Comparison of ENCODE assay signal across 9 mouse cellular contexts in the genomic region with DNA sequence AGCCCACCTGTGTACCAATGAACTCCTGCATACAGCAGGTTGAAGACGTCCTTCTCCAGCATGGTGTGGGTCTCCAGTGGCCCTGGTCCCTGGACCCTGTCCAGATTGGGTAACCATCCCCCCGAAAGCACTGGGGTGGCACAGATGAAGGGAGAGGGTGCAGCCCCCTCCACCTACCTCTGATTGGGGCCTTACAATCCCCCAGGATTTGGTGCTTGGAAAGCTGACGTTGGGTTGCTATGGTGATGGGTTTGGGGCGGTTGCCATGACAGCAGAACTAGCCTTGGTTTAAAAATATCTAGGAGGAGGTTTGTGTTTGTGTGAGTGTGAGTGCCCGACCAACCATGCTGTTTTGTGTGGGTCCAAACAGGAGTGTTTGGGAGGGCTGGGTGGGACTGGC. TPM values are rescaled to one million over a fixed set of nuclear protein-coding genes. Genes with fewer than 3 reads are reported as not detected.
DNase-seq lines count a peak whose midpoint lies in the region; ATAC-seq lines count a peak whose summit lies in the region.
"Had no signal": no experiment of that assay in that cellular context is flagged by ENCODE, and none has a peak within 500 bp of the region (broad histone marks: within the 10 kb centered on the region; RNA-seq: fewer than 3 reads in every experiment).

No protein-coding gene starts in this region.

- DNase-seq in cerebellum, adult 9-10 months: peak; percentile 58
- DNase-seq in cerebellum, postnatal 36 days: no peak
- peak; percentile 79 for DNase-seq in hindbrain, embryonic 14.5 days (ENCODE audit: low spot score)
- peak; percentile 41 for DNase-seq in mesoderm, embryonic 11.5 days (ENCODE audit: low read depth, low spot score)
- peak; percentile 88 for DNase-seq in right cerebral cortex, postnatal 25 days
- no peak for DNase-seq in lung, postnatal 25 days (ENCODE audit: low spot score)
- DNase-seq in kidney, postnatal 14 days: no peak

- H3K9me3 ChIP-seq in hindbrain, embryonic 14.5 days (ENCODE audit: control insufficient read depth, low read length): no peaks in the 10 kb centered on the region

- H3K36me3 ChIP-seq in hindbrain, embryonic 14.5 days (replicated peaks; ENCODE audit: control insufficient read depth, insufficient read depth): no peaks in the 10 kb centered on the region

- peaks cover 47% of the 10 kb centered on the region for H3K4me1 ChIP-seq in hindbrain, embryonic 14.5 days (replicated peaks; ENCODE audit: control insufficient read depth, insufficient read depth, low read length)

- WGBS in hindbrain, embryonic 14.5 days: 8% methylated on average over 5 of the region's 5 CpGs

- 0 out of 2 replicates have a peak, but pooled peaks have one; percentile 7 for ATAC-seq in hindbrain, embryonic 14.5 days (ENCODE audit: low FRiP score)
- no peak for ATAC-seq in megakaryocyte progenitor cell, adult 5-6 weeks (replicated peaks; ENCODE audit: poor library complexity)

- no peak overlapping the region for H3K4me3 ChIP-seq in hindbrain, embryonic 14.5 days (replicated peaks; ENCODE audit: low read length)
- H3K4me3 ChIP-seq: myocyte had no signal

- peak overlapping the region; percentile 97 for H3K27ac ChIP-seq in hindbrain, embryonic 14.5 days

- peak overlapping the region; percentile 61 for H3K4me2 ChIP-seq in hindbrain, embryonic 14.5 days (replicated peaks)

- no peaks in the 10 kb centered on the region for H3K27me3 ChIP-seq in hindbrain, embryonic 14.5 days (ENCODE audit: control insufficient read depth, insufficient read depth, low read length)

- no peak overlapping the region for H3K9ac ChIP-seq in hindbrain, embryonic 14.5 days

RNA-seq across cellular contexts. Expression of gene Nova2, which starts 2.9 kb away (rescaled TPM):
- 15.4 and 16.3 TPM in 2 replicates for polyA plus RNA-seq in hindbrain, embryonic 14.5 days (2014; fragmentation: Nextera tagmentation; extraction: Ambion mirVana)
- total RNA-seq in megakaryocyte progenitor cell, adult 5-6 weeks (2015): not detected in 2 replicates
- not detected in 2 replicates for total RNA-seq in megakaryocyte progenitor cell, adult 5-6 weeks (2017)

RNA-seq across cellular contexts. Expression of gene Ccdc61, which starts 12.6 kb away (rescaled TPM):
- 23.9 and 24.0 TPM in 2 replicates for polyA plus RNA-seq in hindbrain, embryonic 14.5 days (2014; fragmentation: Nextera tagmentation; extraction: Ambion mirVana)
- total RNA-seq in megakaryocyte progenitor cell, adult 5-6 weeks (2015): 11.9 and 14.1 TPM in 2 replicates
- 11.3 and 17.0 TPM in 2 replicates for total RNA-seq in megakaryocyte progenitor cell, adult 5-6 weeks (2017)

RNA-seq across cellular contexts. Expression of gene Pglyrp1, which starts 51.7 kb away (rescaled TPM):
- polyA plus RNA-seq in hindbrain, embryonic 14.5 days (2014; fragmentation: Nextera tagmentation; extraction: Ambion mirVana): 24.5 and 25.2 TPM in 2 replicates
- 264 and 265 TPM in 2 replicates for total RNA-seq in megakaryocyte progenitor cell, adult 5-6 weeks (2015)
- 31.3 and 35.6 TPM in 2 replicates for total RNA-seq in megakaryocyte progenitor cell, adult 5-6 weeks (2017)
- polyA plus RNA-seq: myocyte had no signal

Comparison
In these comparisons a context has a peak if more than half of its experiments do, and no peak if none do; other contexts are left out.
1. DNase-seq: peak in cerebellum, adult 9-10 months (single experiment), hindbrain, embryonic 14.5 days (single experiment), mesoderm, embryonic 11.5 days (single experiment) and right cerebral cortex, postnatal 25 days (single experiment); none in cerebellum, postnatal 36 days (0 of 2), lung, postnatal 25 days (single experiment) and kidney, postnatal 14 days (single experiment).